Mouse (Mus musculus): Measurements from ENCODE around the gene Krt222. TPM values are rescaled to one million over a fixed set of nuclear protein-coding genes. Genes with fewer than 3 reads are reported as not detected.

The Krt222 gene
- polyA plus RNA-seq, 1 experiment: 0.47 TPM

DNA sequence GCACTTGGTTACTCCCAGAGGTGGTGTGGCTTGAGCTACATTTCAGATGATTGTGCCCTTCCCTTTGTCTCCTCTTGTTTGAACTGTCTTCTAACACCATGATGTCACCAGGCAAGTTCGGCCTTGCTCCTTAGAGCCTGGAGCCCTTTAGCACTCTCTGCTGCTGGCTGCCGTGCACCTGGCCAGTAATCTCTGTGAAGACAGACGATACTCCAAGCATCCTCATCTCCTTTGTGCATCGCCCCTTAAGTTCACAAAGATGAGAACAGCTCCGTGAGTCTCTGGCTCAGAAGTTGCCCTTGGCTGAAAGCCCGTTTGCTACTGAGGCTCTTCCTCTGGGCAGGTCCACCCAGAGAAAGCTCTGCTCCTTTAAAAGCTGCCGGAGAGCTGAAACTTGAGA is 32.9 kb upstream of the Krt222 start:
- Histone ChIP-seq H3K27me3 (replicated peaks; ENCODE audit: control insufficient read depth, insufficient read depth, low read length) (no peaks in the 10 kb centered on the region; the same call in 1 of the 2 replicates), H3K27ac (ENCODE audit: insufficient read depth, low read depth, low read length) (no peak overlapping the region), H3K36me3 (ENCODE audit: control insufficient read depth, insufficient read depth, low read length) (no peaks in the 10 kb centered on the region), H3K4me1 (ENCODE audit: control insufficient read depth, insufficient read depth, low read length) (no peaks in the 10 kb centered on the region), H3K4me3 (ENCODE audit: insufficient read depth, low read depth, low read length) (no peak overlapping the region)
- no peak for DNase-seq
- no peak for TF ChIP-seq POLR2A (IDR thresholded peaks at IDR 0.05; ENCODE audit: low read depth, low read length)
- TF ChIP-seq CTCF (conservative IDR thresholded peaks at IDR 0.05; ENCODE audit: insufficient read depth, insufficient read length, low read depth, low read length): no peak
- 32% methylated on average over 7 of the region's 7 CpGs for WGBS

DNA sequence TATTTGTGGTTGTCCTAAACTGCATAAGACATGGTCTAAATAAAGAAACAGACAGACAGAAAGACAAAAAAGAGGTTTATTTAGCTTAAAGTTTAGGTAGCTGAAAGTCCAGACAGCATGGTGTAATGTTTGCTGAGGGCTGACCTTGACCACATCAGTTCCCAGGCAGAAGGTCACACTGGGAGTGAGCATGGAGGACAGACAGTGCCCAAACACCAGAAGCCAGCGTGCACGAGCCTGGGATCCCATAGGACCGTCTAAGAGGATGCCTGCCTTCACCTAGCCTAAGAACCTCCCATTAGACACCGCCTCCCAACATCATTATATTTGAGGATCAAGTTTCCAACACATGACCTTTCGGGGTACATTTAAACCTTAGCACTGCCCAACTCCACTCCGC is 31.7 kb upstream of the Krt222 start:
- DNase-seq: no peak
- H3K36me3 ChIP-seq (ENCODE audit: control insufficient read depth, insufficient read depth, low read length): no peaks in the 10 kb centered on the region
- no peaks in the 10 kb centered on the region; the same call in 1 of the 2 replicates for H3K27me3 ChIP-seq (replicated peaks; ENCODE audit: control insufficient read depth, insufficient read depth, low read length)
- H3K4me3 ChIP-seq (ENCODE audit: insufficient read depth, low read depth, low read length): no peak overlapping the region
- WGBS: 62% methylated on average over 6 of the region's 6 CpGs
- no peak overlapping the region for H3K27ac ChIP-seq (ENCODE audit: insufficient read depth, low read depth, low read length)
- TF ChIP-seq CTCF (conservative IDR thresholded peaks at IDR 0.05; ENCODE audit: insufficient read depth, insufficient read length, low read depth, low read length) (no peak), POLR2A (IDR thresholded peaks at IDR 0.05; ENCODE audit: low read depth, low read length) (no peak)
- H3K4me1 ChIP-seq (ENCODE audit: control insufficient read depth, insufficient read depth, low read length): no peaks in the 10 kb centered on the region

DNA sequence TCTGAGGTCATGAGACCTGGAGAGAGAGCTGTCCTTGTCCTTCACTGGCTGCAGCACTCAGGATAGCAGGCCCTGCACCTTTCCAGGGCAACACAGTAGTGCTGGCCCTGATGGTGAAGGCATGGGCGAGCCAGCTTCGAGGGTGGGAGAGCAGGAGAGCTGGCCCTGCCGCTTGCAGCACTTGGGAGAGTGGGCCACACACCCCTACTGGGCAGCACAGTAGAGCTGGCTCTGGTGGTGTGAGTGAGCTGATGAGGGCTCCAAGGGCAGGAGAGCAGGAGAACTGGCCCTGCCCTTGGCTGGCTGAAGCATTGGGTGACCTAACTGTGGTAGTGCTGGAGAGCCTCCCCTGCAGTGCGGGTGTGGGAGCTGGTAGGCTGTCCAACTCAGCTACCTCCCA is 28.8 kb upstream of the Krt222 start:
- TF ChIP-seq CTCF (conservative IDR thresholded peaks at IDR 0.05; ENCODE audit: insufficient read depth, insufficient read length, low read depth, low read length) (no peak), POLR2A (IDR thresholded peaks at IDR 0.05; ENCODE audit: low read depth, low read length) (no peak)
- H3K4me3 ChIP-seq (ENCODE audit: insufficient read depth, low read depth, low read length): no peak overlapping the region
- H3K27me3 ChIP-seq (replicated peaks; ENCODE audit: control insufficient read depth, insufficient read depth, low read length): no peaks in the 10 kb centered on the region
- no peak overlapping the region for H3K27ac ChIP-seq (ENCODE audit: insufficient read depth, low read depth, low read length)
- DNase-seq: no peak
- H3K36me3 ChIP-seq (ENCODE audit: control insufficient read depth, insufficient read depth, low read length): no peaks in the 10 kb centered on the region
- WGBS: 93% methylated on average over 4 of the region's 4 CpGs
- H3K4me1 ChIP-seq (ENCODE audit: control insufficient read depth, insufficient read depth, low read length): no peaks in the 10 kb centered on the region

DNA sequence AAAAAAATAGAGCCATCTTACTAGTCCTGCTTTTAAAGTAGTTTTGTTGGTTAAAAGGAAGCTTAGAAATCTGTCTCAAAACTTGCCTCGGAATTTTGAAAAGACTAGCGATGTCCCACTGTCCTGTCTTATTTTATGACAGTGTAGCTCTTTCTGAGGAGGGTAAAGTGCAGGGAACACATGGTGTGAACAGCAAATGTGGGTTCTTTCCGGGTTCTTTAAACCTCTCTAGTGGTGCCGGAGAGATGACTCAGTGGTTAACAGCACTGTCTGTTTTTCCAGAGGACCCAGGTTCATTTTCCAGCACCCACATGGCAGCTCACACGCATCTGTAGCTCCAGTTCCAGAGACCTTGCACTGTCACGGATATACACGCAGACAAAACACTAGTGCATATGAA is 25.3 kb upstream of the Krt222 start:
- WGBS: 73% methylated on average over 7 of the region's 7 CpGs
- H3K27ac ChIP-seq (ENCODE audit: insufficient read depth, low read depth, low read length): no peak overlapping the region
- TF ChIP-seq CTCF (conservative IDR thresholded peaks at IDR 0.05; ENCODE audit: insufficient read depth, insufficient read length, low read depth, low read length) (no peak), POLR2A (IDR thresholded peaks at IDR 0.05; ENCODE audit: low read depth, low read length) (no peak)

DNA sequence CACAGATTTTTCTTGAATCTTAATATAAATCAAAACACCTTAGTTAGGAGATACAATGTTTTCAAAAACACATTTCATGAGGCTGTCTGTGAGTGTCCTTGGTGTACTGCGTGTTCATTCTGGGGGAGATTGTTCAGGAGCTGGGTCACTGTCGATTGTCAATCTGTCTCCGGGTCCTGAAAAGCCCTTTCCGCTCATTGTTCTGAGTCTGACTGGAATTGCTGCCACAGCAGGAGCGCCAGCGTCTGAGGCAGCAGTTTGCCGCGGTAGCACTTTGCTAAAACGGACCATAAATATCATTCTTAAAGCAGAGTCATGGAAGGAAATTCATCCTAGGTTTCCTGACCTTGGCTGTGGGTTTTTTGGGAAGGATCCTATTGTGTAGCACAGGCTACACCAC is 21.9 kb upstream of the Krt222 start:
- H3K4me1 ChIP-seq (ENCODE audit: control insufficient read depth, insufficient read depth, low read length): no peaks in the 10 kb centered on the region
- peak overlapping the region; percentile 65; the same call in 1 of the 2 replicates for H3K27ac ChIP-seq (ENCODE audit: insufficient read depth, low read depth, low read length)
- peak; percentile 68 for DNase-seq
- H3K36me3 ChIP-seq (ENCODE audit: control insufficient read depth, insufficient read depth, low read length): no peaks in the 10 kb centered on the region
- H3K27me3 ChIP-seq (replicated peaks; ENCODE audit: control insufficient read depth, insufficient read depth, low read length): no peaks in the 10 kb centered on the region
- no peak overlapping the region for H3K4me3 ChIP-seq (ENCODE audit: insufficient read depth, low read depth, low read length)
- no peak for TF ChIP-seq POLR2A (IDR thresholded peaks at IDR 0.05; ENCODE audit: low read depth, low read length)
- no peak for TF ChIP-seq CTCF (conservative IDR thresholded peaks at IDR 0.05; ENCODE audit: insufficient read depth, insufficient read length, low read depth, low read length)
- WGBS: 41% methylated on average over 9 of the region's 9 CpGs

More for the DNA sequence above, 25.3 kb upstream of the Krt222 start:
- Histone ChIP-seq H3K4me1 (ENCODE audit: control insufficient read depth, insufficient read depth, low read length) (no peaks in the 10 kb centered on the region), H3K4me3 (ENCODE audit: insufficient read depth, low read depth, low read length) (no peak overlapping the region), H3K27me3 (replicated peaks; ENCODE audit: control insufficient read depth, insufficient read depth, low read length) (no peaks in the 10 kb centered on the region), H3K36me3 (ENCODE audit: control insufficient read depth, insufficient read depth, low read length) (no peaks in the 10 kb centered on the region)
- DNase-seq: no peak

DNA sequence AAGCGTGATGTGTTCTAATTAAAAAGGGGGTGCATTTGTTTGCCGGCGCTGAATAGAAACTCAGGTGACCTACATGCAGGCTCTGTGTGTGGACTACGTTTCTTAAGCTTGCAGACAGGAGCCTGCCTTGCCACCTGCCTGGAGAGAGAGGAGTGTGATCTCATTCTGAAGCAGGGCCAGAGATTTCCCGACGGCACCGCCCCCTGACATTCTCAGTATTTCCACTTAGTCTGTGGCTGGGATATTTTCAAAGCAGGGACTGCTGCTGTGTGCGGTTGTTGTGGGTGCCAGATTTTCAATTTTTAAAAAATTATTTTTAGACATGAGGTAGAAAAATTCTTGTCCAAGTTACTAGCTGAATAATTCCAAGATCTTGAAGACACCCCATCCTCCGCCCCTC is 21.3 kb upstream of the Krt222 start:
- H3K4me1 ChIP-seq (ENCODE audit: control insufficient read depth, insufficient read depth, low read length): no peaks in the 10 kb centered on the region
- peak overlapping the region; percentile 33; the same call in 1 of the 2 replicates for H3K27ac ChIP-seq (ENCODE audit: insufficient read depth, low read depth, low read length)
- H3K36me3 ChIP-seq (ENCODE audit: control insufficient read depth, insufficient read depth, low read length): no peaks in the 10 kb centered on the region
- WGBS: 66% methylated on average over 9 of the region's 9 CpGs
- peak; percentile 28 for DNase-seq
- no peaks in the 10 kb centered on the region for H3K27me3 ChIP-seq (replicated peaks; ENCODE audit: control insufficient read depth, insufficient read depth, low read length)
- TF ChIP-seq POLR2A (IDR thresholded peaks at IDR 0.05; ENCODE audit: low read depth, low read length) (no peak), CTCF (conservative IDR thresholded peaks at IDR 0.05; ENCODE audit: insufficient read depth, insufficient read length, low read depth, low read length) (no peak)
- no peak overlapping the region for H3K4me3 ChIP-seq (ENCODE audit: insufficient read depth, low read depth, low read length)

DNA sequence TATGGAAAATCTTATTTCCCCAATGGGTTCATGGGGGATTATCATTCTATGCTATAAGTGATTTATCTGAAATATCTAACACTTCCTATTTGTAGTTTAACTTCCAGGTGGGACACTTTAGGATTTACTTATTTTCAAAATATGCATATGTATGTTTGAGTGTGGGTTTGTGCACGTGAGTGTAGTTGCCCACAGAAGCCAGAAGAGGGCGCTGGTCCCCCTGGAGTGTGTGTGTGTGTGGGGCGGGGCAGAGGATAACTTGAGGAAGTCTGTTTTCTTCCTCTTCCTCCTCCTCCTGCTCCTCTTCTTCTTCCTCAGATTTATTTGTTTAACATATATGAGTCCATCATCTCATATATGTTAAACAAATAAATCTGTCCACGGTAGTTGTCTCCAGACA is 12.3 kb upstream of the Krt222 start:
- no peak for DNase-seq
- H3K4me1 ChIP-seq (ENCODE audit: control insufficient read depth, insufficient read depth, low read length): no peaks in the 10 kb centered on the region
- no peak overlapping the region for H3K4me3 ChIP-seq (ENCODE audit: insufficient read depth, low read depth, low read length)
- no peaks in the 10 kb centered on the region for H3K27me3 ChIP-seq (replicated peaks; ENCODE audit: control insufficient read depth, insufficient read depth, low read length)
- no peak for TF ChIP-seq POLR2A (IDR thresholded peaks at IDR 0.05; ENCODE audit: low read depth, low read length)
- 0 out of 2 replicates have a peak, but pooled peaks have one; percentile 6 for TF ChIP-seq CTCF (conservative IDR thresholded peaks at IDR 0.05; ENCODE audit: insufficient read depth, insufficient read length, low read depth, low read length)
- H3K27ac ChIP-seq (ENCODE audit: insufficient read depth, low read depth, low read length): no peak overlapping the region
- 79% methylated on average over 4 of the region's 4 CpGs for WGBS
- H3K36me3 ChIP-seq (ENCODE audit: control insufficient read depth, insufficient read depth, low read length): no peaks in the 10 kb centered on the region
